Mouse (Mus musculus) thymus, postnatal 0 days (tissue): ENCODE data around the gene Sh3d21. TPM values are rescaled to one million over a fixed set of nuclear protein-coding genes. Genes with fewer than 3 reads are reported as not detected.
A peak's percentile ranks its signal among the peaks of the same experiment; 100 is the strongest.

Experiments
- DNase-seq: peaks from one replicate; pipeline ENCODE4 v3.0.0-alpha.2; 2015; ENCODE audit warnings: low spot score
- polyA plus RNA-seq: library from polyadenylated mRNA; unstranded; fragments of >200 nt; fragmentation: Nextera tagmentation; extraction: Ambion mirVana; gene quantifications from 2 replicates; pipeline ENCODE4 v1.2.1, GENCODE M21; 2015

The Sh3d21 gene
- polyA plus RNA-seq, 1 experiment from 2014 or later, result 2.7 TPM

DNA sequence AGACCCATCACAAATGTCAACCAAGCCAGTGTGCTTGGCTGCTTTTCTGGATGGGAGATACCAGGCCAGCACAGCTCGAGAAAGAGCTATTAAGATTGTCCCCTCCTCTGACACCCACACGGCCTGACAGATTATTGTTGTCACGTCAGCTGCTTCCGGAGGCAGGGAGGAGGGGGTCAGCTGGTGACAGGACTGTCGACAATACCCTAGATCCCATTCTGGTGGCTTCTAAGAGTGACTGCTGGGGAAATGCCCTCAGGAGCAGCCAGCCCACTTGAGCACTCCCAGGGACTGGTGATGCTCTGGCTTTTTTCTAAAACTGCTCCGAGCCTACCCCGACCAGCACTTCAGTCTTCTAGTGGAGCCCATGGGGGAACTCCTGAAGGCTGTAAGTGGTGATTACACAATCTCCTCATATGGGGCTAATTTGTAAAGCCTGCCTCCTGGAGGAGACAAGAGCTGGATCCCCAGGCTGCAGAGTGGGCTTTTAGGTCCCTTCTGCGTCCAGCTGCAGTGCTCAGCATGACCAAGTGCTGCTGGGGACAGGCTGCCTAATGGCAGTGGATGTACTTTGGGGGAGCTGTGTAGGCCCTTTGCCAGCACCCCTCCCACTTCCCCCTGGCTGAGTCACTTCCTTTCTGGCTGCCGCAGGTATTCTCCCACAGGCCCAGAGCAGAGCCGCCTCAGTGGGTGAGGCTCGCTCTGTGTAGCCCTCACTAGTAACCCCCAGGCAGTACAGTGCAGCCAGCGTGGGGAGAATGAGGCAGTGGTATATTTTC is 52.7 kb downstream of the Sh3d21 start:
- peak; percentile 81 for DNase-seq

DNA sequence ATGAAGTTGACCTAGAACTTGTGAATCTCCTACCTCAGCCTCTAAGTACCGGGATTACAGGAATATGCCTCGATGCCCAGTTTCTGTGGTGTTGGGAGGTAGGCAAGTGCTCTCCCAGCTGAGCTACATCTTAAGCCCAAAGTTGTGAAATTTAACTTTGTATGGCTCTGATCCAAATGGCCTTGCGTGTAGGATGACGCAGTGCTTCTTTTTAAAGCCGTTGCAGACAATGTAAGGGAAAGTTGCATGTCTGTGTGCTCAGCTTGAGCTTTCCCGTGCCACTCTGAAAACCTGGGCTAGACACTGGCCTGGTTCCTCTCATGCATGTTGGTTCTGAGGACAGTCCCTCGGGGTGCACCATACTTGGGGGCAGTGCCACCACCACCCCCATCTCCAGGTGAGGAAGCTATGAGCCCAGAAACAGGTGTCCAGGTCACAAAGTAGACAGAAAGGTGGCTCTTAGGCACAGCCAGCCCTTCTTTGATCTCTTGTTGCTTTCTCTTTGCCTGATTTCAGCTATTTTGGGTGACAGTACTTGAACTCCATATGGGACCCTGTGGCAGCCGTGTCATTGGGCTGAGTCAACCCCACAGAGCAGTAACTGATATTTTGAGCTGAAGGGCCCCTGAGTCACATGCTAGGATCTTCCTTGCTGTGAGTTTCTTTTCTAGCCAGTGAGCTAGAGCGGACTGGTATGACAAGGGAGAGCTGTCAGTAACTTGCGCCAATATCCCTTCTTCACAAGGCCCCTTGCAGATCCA is 53.5 kb downstream of the Sh3d21 start:
- no peak for DNase-seq

DNA sequence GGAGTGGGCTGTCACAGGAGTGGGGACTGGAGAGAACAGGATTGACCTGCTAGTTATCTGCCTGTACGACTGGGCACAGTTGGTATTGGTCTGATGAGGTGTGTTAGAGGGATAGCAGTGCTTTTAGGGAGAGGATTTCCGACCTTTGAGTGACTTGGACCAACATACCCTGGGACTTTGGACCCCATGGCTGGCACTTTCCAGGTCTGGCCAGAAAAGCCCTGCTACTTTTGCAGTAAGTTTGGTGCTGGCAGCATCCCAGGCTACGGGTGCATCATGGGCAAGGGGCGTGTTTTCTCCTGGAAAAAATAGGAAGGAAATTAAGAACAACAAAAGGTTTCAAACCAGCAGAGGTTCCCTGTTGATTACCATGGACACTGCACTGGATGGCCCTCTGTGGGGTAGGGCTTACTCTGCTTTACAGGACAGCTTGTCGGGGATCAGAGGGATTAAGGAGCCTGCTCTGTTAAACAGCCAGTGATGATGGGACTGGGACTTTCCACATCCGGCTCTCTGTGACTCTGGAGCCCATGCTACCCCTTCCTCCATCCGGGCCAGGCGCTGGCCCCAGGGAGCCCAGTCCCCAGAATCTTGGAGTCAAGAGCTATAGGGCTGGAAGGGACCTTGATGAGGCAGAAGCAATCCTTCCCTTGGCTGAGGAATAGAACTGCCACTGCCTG is 55.1 kb downstream of the Sh3d21 start:
- no peak for DNase-seq

- no peak for DNase-seq
These were observed 58.0 kb downstream of the Sh3d21 start for GRCm38 (mm10) chr4:126105131-126105783.

- DNase-seq, result no peak
These were observed 58.8 kb downstream of the Sh3d21 start for GRCm38 (mm10) chr4:126104261-126105075.

DNA sequence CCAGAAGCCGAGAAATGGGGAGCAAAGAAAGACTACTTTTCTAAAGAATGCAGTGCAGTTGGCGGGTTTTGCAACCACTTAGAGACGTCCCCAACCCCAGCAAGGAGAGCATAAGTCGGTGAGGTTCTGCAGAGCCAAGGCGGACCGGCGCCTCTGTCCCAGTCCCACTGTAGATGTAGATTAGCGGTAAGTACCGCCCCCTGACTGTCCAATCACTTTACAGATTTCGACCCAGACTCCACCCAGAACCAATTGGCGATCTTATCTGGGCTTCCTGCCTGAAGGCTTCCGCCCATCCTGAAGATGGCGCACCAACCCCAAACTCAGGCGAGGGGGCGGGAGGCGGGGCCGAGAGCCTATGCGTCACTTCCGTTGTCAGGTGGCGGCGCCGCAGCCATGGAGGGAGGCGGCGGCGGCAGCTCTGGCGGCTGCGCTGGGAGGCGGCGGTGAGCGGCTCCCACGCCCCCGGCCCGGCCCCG is 59.7 kb downstream of the Sh3d21 start, which contains the start of gene Stk40:
Gene Stk40, plus strand, starts transcription at position 368 of the 479 bp plus-strand sequence.
- DNase-seq, result peak; percentile 98

GRCm38 (mm10) chr4:126103057-126103581 is 60.2 kb downstream of the Sh3d21 start:
- DNase-seq, result peak; percentile 70

DNA sequence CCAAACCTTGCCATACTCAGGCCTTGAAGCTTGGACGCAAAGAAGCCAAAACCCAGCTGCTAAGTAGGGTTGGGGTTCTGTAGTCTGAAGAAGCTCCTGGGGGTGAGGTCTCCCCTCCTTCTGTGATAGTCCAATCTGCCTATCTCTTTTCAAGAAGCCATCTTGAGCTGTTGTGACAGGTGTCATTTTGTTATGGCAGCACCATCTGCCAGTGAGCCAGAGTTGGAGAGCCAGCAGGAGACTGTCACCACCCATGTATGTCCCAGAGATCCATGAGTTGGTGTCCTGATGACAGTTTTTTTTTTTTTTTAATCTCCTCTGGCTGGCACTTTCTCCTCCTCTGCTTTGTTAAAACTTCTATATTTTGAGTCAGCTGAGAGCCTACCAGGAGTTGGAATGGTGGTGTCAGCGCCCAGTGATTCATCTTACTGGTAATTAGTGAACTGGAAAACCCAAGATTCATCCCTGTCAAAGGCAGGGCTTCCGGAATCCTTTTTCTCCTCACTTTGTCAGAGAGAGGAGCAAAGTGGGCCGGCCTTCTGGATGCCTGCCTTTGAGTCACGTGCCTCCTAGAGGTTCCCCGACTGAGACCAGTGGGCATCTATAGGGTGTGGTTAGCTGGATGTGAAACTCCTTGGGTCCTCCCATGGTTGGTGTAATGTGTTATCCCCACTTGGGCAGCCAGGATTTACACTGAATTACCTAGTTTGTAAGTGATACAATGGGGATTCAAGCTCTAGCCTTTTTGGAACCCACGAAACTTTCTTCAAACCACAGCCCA is 61.0 kb downstream of the Sh3d21 start:
- no peak for DNase-seq

- DNase-seq, result no peak
These were observed 62.5 kb downstream of the Sh3d21 start for GRCm38 (mm10) chr4:126100764-126101163.

Other genes with a start within 250 kb of the Sh3d21 start
- gene Csf3r, start 138.9 kb downstream of the Sh3d21 start, polyA plus RNA-seq, result 0.43 and 0.48 TPM in 2 replicates
- gene Mrps15, start 116.6 kb downstream of the Sh3d21 start, polyA plus RNA-seq, result 118 and 143 TPM in 2 replicates
- 4.8 and 5.0 TPM in 2 replicates for gene Oscp1, start 104.9 kb downstream of the Sh3d21 start, polyA plus RNA-seq
- 55.9 and 61.0 TPM in 2 replicates for gene Lsm10, start 66.9 kb downstream of the Sh3d21 start, polyA plus RNA-seq
- gene Stk40, start 59.5 kb downstream of the Sh3d21 start, polyA plus RNA-seq, result 26.5 and 28.8 TPM in 2 replicates
- 28.2 and 28.7 TPM in 2 replicates for gene Eva1b, start 15.7 kb downstream of the Sh3d21 start, polyA plus RNA-seq
- gene Thrap3, start 39.3 kb upstream of the Sh3d21 start, polyA plus RNA-seq, result 173 and 202 TPM in 2 replicates
- 15.9 and 18.2 TPM in 2 replicates for gene Map7d1, start 92.9 kb upstream of the Sh3d21 start, polyA plus RNA-seq
- gene Trappc3, start 98.8 kb upstream of the Sh3d21 start, polyA plus RNA-seq, result 112 and 123 TPM in 2 replicates
- 3.1 and 3.5 TPM in 2 replicates for gene Col8a2, start 123.3 kb upstream of the Sh3d21 start, polyA plus RNA-seq
- gene Adprhl2, start 158.2 kb upstream of the Sh3d21 start, polyA plus RNA-seq, result 70.4 and 73.0 TPM in 2 replicates
- gene Tekt2, start 162.2 kb upstream of the Sh3d21 start, polyA plus RNA-seq, result 2.3 and 2.4 TPM in 2 replicates